Mouse (Mus musculus): ENCODE results near the gene Rab7b. TPM values are rescaled to one million over a fixed set of nuclear protein-coding genes. Genes with fewer than 3 reads are reported as not detected.
A peak's percentile ranks its signal among the peaks of the same experiment; 100 is the strongest.

The Rab7b gene
- polyA plus RNA-seq, 1 experiment from 2014 or later, result 14.0 TPM

GRCm38 (mm10) chr1:131761079-131761831, 72.8 kb downstream of the Rab7b start:
- Histone ChIP-seq H3K4me1 (no peaks in the 10 kb centered on the region; the same call in 1 of the 2 replicates), H3K9me3 (no peaks in the 10 kb centered on the region), H3K9ac (no peak overlapping the region), H3K36me3 (no peaks in the 10 kb centered on the region), H3K27ac (no peak overlapping the region), H3K4me3 (no peak overlapping the region), H3K27me3 (no peaks in the 10 kb centered on the region; the same call in 1 of the 2 replicates), H3K4me2 (no peak overlapping the region)
- WGBS, result 74% methylated on average over 13 of the region's 13 CpGs
- 0 out of 2 replicates have a peak, but pooled peaks have one; percentile 22 for ATAC-seq (ENCODE audit: insufficient number of reproducible peaks, low FRiP score, low TSS enrichment, low read depth)

GRCm38 (mm10) chr1:131763683-131764082, 75.2 kb downstream of the Rab7b start:
- Histone ChIP-seq H3K36me3 (no peaks in the 10 kb centered on the region), H3K4me2 (no peak overlapping the region), H3K27ac (no peak overlapping the region), H3K4me1 (no peaks in the 10 kb centered on the region; the same call in 1 of the 2 replicates), H3K9me3 (no peaks in the 10 kb centered on the region), H3K4me3 (no peak overlapping the region), H3K27me3 (no peaks in the 10 kb centered on the region; the same call in 1 of the 2 replicates), H3K9ac (no peak overlapping the region)
- ATAC-seq (ENCODE audit: insufficient number of reproducible peaks, low FRiP score, low TSS enrichment, low read depth), result no peak
- 52% methylated on average over 9 of the region's 9 CpGs for WGBS

- WGBS, result 63% methylated on average over 8 of the region's 8 CpGs
- Histone ChIP-seq H3K9me3 (no peaks in the 10 kb centered on the region), H3K27me3 (no peaks in the 10 kb centered on the region; the same call in 1 of the 2 replicates), H3K9ac (no peak overlapping the region), H3K27ac (no peak overlapping the region), H3K36me3 (no peaks in the 10 kb centered on the region), H3K4me3 (no peak overlapping the region), H3K4me2 (no peak overlapping the region), H3K4me1 (no peaks in the 10 kb centered on the region; the same call in 1 of the 2 replicates)
- ATAC-seq (ENCODE audit: insufficient number of reproducible peaks, low FRiP score, low TSS enrichment, low read depth), result no peak
Measured at GRCm38 (mm10) chr1:131764581-131765338, 76.3 kb downstream of the Rab7b start.

Other genes with a start within 250 kb of the Rab7b start
- 17.0 and 18.6 TPM in 2 replicates for gene Srgap2, start 161.3 kb upstream of the Rab7b start, polyA plus RNA-seq (2015; fragmentation: Nextera tagmentation; extraction: Ambion mirVana)
- 2.4 TPM in 2 replicates for gene Fam72a, start 160.8 kb upstream of the Rab7b start, polyA plus RNA-seq (2015; fragmentation: Nextera tagmentation; extraction: Ambion mirVana)
- not detected in 2 replicates for gene Avpr1b, start 89.5 kb upstream of the Rab7b start, polyA plus RNA-seq (2015; fragmentation: Nextera tagmentation; extraction: Ambion mirVana)
- gene Ctse, start 50.4 kb upstream of the Rab7b start, polyA plus RNA-seq (2015; fragmentation: Nextera tagmentation; extraction: Ambion mirVana), result 0.40 and 0.42 TPM in 2 replicates
- gene Slc26a9, start 55.3 kb downstream of the Rab7b start, polyA plus RNA-seq (2015; fragmentation: Nextera tagmentation; extraction: Ambion mirVana), result 0.05 and 0.29 TPM in 2 replicates
- gene Pm20d1, start 108.7 kb downstream of the Rab7b start, polyA plus RNA-seq (2015; fragmentation: Nextera tagmentation; extraction: Ambion mirVana), result 0.24 and 0.29 TPM in 2 replicates
- 16.4 and 18.8 TPM in 2 replicates for gene Slc41a1, start 138.8 kb downstream of the Rab7b start, polyA plus RNA-seq (2015; fragmentation: Nextera tagmentation; extraction: Ambion mirVana)
- 29.8 and 30.1 TPM in 2 replicates for gene Rab29, start 178.5 kb downstream of the Rab7b start, polyA plus RNA-seq (2015; fragmentation: Nextera tagmentation; extraction: Ambion mirVana)
- 57.1 and 68.4 TPM in 2 replicates for gene Nucks1, start 221.8 kb downstream of the Rab7b start, polyA plus RNA-seq (2015; fragmentation: Nextera tagmentation; extraction: Ambion mirVana)